Mouse (Mus musculus) hematopoietic stem cell, adult 5-6 weeks (primary cell): ENCODE data around the gene Cited2. TPM values are rescaled to one million over a fixed set of nuclear protein-coding genes. Genes with fewer than 3 reads are reported as not detected.

ENCODE experiments used
- ATAC-seq, 2 experiments: fragments of 125-278 bp in 1 of 2; replicated peaks in 1 of 2; 2 replicates each; pipeline ENCODE4 v1.8.0; 2016 to 2017; ENCODE audit warnings: inconsistent platforms in 2 of 2, mild to moderate bottlenecking in 2 of 2, moderate number of reproducible peaks in 2 of 2, low read depth in 1 of 2, moderate TSS enrichment in 1 of 2; ENCODE audit not compliant: low FRiP score in 2 of 2, poor library complexity in 2 of 2, severe bottlenecking in 2 of 2, insufficient read depth in 1 of 2, low TSS enrichment in 1 of 2
- total RNA-seq: library from RNA; stranded (forward); fragments of 172-1452, 232-1000 nt; gene quantifications from 2 replicates; pipeline ENCODE4 v1.2.3, GENCODE M21; 2017

Cited2 gene
- 34.3 and 68.7 TPM in 2 replicates for total RNA-seq

DNA sequence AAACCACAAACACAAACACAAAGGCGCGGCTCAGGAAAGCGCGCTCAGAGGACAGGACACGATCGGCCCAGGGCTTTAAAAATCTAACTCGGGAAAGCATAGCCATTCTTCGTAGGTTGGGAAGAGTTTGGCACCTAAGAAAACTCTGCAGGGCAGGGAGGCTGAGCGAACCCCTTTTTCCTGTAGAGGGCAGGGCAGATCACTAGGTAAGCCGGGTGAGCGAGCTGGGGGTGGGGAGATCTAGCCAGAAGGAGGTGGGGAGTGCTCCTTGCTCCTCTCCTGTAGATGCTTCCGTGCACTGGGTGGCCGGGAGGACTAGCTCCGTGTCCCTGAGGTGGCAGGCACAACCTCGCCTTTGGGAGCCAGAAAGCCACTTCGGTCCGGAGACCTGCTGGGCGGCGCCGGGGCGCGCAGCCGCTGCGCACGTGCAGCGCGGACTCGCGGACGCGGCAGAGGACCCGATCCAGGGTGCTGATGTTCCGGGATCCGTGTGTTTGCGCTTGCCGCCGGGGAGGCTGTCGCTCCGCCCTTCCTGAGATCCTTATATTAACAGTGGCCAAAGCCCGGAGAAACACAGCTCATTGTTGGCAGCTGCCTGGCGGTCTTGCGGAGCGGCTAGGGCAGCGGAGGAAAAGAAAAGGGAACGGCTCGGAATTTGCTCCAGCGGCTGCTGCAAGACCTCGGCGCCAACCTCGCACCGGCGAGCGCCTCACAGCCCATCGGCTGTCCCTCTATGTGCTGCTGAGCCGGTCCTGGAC is at the start of gene Cited2:
Cited2 (plus strand) TSS at position 566 of the 758 bp plus-strand sequence.
- ATAC-seq: peak; percentile 51 to 70

DNA sequence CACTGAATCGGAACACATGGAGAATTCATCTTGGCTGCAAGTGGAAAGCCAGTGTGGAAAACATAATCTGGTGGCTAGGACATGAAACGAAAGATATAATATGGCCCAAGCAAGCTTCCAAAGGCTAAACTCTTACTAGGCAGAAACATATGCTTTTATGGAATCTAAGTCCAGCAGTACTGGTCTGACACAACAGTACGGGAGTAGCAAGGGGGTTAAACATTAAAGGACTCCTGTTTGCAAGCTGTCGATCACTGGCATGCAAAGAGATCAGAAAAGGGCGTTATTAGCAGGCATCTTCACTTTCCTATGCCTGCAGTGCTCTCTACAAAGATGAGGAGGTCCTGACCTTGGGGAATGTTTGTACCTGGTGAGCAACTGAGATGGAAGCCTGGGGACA is 48.6 kb upstream of the Cited2 start:
- ATAC-seq: no peak

DNA sequence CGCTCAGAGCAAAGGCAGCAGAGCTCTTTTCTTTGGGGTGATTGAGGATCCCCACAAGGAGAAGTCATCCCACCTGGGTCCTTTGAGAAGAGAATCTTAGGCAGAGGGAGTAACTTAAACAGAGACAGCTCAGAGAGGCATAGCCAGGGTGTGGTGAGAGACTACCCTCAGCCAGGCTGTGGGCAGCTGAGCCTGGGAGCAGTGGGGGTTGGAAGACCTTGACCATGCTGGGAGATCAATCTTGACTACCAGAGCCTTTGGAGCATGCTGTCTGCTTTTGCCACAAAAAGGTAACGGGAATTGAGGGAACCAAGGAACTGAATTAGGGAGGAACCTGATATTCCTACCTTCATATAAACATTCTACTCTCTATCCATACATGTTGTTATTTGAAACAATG is 48.1 kb upstream of the Cited2 start:
- no peak for ATAC-seq

DNA sequence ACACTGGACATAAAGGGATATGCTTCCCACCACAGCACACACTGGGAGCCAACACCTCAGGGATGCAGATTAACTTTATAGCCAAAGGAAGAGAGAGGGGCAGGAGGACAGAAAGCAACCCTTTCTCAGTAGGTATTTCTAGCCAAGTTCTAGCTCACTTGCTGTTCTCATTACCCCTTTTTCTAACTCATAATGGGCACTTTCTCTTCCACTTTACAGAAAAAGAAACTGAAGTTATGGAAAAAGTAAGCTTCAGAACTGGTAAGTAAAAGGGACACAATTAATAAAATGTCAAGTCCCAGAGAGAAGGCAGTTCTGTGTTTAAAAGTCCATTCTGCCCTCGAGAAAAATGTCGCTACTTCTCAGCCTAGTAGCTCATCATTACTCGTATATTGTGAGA is 46.6 kb upstream of the Cited2 start:
- ATAC-seq: no peak

DNA sequence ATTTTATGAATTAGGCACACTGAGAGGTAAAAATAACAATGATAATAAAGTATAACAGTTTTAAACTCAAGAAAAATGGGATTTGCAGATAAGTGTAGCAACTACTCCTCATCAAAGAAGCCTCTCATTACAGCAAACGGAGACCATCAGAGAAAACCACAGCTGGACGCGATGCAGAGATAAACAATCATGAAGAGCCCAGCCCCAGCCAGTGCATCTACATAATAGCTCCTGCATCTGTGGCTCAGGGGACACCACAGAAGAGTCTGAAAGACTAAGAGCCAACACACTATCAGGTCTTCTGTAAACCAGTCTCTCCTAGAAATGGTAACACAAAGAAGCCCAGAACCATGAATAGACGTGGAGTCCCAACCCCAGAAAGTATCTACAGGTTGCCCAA is 45.7 kb upstream of the Cited2 start:
- ATAC-seq: no peak

DNA sequence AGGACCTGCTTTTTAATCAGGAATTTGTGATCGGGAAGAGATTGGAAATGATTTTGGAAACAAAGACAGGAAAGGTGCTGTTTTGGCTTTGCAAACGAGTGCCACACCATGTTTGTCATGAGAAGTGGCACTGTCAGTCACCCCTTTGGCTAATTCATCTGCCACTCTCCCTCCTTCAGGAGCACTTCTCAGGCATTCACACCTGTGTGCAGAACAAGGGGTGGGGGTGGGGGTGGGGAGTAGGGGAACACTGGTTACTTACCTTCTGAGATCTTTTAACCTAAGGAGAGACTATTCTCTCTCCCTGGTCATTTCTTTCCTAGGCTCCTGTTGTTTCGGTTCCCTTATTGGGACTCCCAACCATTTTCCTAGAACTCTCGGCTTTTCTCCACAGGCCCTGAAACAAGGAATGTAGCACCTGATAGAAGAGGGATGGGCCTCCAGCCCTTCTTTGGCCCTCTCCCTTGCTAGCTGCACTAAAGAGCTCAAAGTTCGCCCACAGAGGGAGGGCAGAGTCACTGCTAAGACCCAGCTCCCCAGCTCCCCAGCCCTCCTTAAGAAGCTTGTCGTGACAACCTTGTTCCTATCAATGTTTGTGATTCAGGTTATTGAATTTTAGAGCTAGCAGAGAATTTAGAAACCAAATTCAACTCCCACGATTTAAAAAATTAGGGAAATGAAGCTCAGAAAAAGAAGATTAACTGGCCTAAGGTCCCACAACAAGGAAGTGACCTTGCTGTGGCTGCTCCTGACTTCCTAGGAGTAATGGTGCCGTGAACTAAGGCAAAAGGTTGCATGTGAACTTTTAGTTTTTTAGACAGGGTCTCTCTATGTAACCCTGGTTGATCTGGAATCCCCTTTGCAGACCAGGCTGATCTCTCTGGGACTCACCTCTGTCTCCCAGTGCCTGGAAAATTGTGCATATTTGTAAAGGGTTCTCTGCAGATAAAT is 42.3 kb upstream of the Cited2 start:
- ATAC-seq: no peak

DNA sequence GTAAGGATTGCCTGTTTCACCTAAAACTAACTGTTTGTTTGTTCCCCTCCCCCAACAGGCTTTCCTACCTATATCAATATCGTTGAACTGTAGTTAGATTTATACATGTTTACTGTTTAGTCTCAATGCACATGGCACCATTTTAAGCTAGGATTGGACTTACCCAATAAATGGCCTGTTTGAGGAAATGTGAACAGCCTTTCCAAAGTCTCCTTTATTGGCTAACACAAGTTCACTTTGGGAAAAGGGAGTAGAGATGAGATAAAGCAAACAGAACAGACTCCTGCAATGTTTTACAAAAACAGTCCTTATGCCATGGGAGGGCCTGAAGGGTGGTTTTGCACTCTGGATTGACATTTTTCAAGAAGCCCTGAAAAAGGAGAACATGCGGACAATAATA is 41.6 kb upstream of the Cited2 start:
- ATAC-seq: no peak

DNA sequence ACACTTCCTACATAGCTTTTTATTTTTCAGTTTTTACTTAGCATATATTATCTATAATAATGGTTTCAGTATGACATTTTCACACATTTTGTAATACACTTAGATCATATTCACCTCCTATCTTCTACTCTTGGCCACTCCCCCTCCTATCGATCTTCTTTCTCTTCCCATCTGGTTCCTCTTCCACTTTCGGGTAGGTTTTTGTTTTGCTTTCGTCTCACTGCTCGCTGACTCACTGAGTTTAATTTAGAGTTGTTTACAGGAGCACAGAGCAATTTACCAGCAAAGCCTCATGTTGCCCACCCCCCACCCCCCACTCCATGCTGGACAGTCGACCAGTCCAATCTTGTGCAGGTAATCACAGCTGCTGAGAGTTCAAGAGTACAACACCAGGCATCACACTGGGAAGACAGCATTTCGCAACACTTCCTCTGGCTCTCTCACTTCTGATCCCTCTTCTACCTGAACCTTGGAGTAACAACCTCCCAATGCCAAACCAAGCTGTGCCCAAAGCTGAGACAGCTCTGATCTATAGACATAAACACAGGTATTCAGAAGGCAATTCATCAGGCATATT is 39.1 kb upstream of the Cited2 start:
- peak; percentile 48 to 73; a peak in 3 of 4 replicates for ATAC-seq

DNA sequence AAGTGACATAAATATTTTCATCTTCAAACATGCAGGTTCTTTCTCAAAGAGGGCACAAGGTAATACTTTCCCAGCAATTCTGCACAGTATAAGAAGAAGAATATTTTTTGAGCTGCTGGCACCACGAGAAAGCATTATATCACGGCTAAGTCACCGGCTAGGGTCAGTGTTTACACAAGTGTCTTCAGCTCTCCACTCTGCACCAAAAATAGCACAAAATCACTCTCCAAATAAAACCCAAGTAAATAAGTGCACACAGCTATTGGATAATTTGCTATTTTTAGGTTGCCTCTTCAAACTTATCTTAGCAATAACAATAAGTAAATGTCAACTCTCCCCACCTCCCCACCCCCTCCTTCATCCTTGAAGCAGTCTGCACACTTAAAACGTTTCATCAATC is 33.2 kb upstream of the Cited2 start:
- no peak for ATAC-seq

DNA sequence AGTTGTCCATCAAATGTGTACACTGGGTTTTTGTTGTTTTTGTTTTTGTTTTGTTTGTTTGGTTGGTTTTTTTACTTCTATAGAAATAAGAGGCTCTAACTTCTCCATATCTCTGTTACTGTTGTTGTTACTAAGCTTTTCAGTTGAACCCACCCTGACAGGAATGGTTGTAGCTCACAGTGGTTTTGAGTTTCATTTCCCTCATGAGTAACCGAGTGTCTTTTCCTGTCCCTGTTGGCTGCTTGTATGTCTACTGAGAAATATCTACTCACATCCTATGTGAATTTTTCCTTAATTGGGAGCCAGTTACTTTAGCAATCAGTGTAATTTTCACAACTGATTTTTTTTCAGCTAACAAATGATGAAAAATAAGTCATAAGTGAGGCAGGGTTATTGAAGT is 31.3 kb upstream of the Cited2 start:
- ATAC-seq: no peak

DNA sequence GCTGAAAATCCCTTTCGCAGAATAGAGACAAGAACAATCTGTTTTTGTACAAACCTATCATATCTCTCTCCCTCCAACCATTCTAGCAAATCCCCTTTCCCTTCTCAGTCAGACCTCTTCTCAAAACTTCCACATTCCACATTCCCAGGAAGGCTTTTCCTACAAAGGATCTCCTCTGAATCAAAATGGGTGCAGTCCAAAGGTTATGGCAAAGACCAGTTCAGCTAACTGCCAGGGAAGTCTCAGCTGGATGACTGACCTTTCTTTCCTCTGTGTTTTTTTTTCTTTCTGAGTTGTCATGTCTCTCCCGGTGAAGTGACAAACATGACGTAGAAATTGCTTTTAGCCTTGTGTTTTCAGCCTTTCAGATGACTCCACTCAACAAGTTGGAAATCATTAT is 27.2 kb upstream of the Cited2 start:
- ATAC-seq: no peak

DNA sequence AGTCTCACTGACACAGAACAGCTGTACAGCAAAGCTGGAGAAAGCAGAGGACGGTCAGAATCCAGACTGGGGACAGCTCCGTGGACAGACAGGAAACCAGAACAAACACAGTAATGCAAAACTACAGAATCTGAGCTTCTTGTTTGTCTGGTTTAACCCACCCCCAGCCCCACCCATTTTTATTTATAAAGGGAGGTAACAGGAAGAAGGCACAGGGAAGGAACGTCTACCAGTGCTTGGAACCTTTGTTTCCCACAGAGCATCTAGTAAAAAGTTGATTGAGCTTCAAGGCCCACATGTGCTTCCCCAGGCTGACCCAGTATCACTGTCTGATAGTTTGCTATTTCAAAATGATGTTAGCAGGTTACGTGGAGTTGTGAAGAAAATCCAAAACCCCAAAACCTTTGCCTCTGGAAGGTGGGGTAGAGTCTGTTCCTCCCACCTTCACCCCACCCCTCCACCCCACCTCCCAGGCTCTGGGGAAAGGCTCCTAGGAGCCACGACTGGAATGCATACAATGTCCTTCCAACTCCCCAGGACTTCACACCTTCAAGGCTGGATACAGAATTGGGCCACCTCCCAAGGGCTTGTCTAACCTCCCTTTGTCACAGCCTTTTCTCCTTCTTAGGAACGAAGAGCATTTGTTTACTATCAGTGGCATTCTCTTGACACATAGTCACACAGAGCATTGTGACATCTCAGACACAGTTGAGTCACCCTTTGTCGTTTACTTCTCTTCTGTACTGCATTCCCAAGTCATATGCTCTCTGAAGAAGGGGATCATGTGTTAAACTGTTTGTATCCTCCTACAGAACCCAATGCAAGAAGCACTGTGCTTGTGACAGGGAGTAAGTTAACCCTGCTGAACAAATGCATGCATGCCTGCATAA is 25.4 kb upstream of the Cited2 start:
- ATAC-seq: no peak; a peak in 1 of 4 replicates

DNA sequence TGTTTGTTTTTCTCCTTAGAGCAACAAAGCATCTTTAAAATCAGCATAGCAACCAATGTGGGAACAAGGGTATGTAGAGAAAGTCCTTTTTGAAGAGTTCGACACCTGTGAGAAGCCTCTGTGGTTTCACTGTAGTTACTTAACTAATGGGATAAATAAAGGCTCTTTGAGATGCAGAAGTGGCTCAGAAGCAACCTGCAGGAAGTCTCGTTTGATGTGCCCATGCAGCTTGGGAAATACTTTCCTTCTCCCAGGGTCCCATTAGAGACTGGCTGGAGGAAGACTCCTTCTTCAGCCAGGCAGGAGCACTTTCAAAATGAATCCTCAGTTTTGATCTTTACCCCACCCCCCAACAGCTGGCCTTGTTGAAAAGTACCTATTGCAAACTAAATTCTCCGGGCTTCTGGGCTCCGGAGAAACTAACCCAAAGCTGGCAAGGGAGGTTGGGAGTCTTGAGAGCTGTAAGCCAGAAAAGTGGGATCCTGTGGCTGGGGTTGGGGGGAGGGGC is 17.5 kb upstream of the Cited2 start:
- ATAC-seq: no peak; a peak in 1 of 4 replicates

DNA sequence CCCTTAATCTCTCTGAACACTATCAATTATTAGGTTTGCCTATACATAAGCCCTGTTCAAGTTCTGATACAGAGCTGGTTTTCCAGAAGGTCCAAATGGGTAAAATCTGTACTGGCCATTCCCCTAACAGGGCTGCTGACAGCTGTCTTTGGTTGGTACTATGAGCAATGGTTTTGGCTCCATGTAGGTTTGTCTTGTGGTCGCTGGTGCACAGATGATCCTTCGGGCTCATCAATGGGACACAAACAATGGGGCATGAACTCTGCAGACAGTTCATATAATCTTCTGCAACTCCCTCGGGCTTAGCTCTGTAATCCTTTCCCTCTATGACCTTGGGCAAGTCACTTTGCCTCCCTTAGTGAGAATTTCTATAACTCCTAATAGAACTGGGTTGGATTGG is 12.3 kb upstream of the Cited2 start:
- ATAC-seq: no peak

DNA sequence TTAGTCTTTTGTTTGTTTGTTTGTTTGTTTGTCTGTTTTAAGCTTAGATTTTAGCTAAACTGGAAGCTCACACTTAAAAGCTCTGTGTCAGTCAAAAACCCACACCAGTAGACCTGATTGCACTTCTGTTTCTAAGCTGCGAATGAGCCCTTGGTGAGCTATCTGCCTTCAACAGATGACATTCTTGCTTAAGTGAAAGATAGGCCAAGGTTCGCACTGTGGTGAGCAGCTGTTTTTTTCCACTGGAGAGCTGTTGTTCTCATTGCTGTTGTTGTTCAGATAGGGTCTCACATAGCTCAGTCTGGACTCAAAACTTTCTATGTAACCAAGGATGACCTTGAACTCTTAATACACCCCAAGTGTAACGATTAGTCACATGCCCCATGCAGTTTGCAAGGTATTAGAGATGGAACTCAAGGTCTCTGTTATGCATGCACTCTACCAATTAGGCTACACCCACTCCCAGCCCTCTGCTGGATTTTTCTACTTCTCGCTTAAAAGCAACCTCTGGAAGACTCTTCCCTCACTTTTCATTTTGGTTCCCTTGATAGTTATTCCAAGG is 3.9 kb upstream of the Cited2 start:
- ATAC-seq: no peak

DNA sequence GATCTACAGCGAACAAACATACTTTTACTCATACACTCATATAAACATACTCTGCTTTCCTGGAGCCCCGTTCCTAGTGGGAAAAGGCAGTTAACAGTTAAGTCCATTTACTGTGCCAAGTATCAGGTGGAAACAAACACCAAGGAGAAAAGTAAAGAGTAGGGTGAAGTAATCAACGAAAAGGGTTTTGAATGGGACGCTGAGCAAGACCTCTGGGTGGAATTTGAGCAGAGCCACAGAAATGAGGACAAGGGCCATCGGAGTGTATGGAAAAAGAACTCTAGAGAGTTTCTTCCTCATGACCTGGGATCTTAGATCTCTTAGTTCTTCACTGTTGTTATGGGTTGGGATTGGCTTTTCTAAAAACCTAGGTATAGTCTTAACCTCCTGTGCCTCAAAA is 3.4 kb upstream of the Cited2 start:
- ATAC-seq: no peak
